ENCODE assay signal across 8 mouse cellular contexts in genomic region chr2:170220871-170221369, GRCm38 (mm10).
DNase-seq lines count a peak whose midpoint lies in the region; ATAC-seq lines count a peak whose summit lies in the region.

No protein-coding gene starts in this region.

- under 1% methylated on average over 20 of the region's 20 CpGs for WGBS in embryonic facial prominence, embryonic 14.5 days
- WGBS in heart, embryonic 13.5 days = 1% methylated on average over 20 of the region's 20 CpGs
- under 1% methylated on average over 20 of the region's 20 CpGs for whole genome bisulfite sequencing in kidney, embryonic 15.5 days
- WGBS in lung, embryonic 15.5 days = under 1% methylated on average over 19 of the region's 20 CpGs
- WGBS in neural tube, embryonic 13.5 days = under 1% methylated on average over 20 of the region's 20 CpGs

- peak; percentile 24 for ATAC-seq in embryonic facial prominence, embryonic 14.5 days (ENCODE audit: low read depth)
- ATAC-seq in heart, embryonic 13.5 days (ENCODE audit: extremely low read depth, insufficient number of reproducible peaks, low FRiP score, low TSS enrichment) = no peak
- peak; percentile 30; the same call in 1 of the 2 replicates for ATAC-seq in kidney, embryonic 15.5 days (replicated peaks; ENCODE audit: low FRiP score)
- ATAC-seq in lung, embryonic 15.5 days (ENCODE audit: borderline replicate concordance, extremely low read depth, low FRiP score, low TSS enrichment) = peak; percentile 11; the same call in 1 of the 2 replicates
- no peak for ATAC-seq in neural tube, embryonic 13.5 days (ENCODE audit: low read depth)

- peak overlapping the region; percentile 73 for H3K4me2 ChIP-seq in embryonic facial prominence, embryonic 14.5 days (ENCODE audit: low read depth, low read length)
- H3K4me2 ChIP-seq in heart, embryonic 13.5 days = peak overlapping the region; percentile 77
- peak overlapping the region; percentile 77 for H3K4me2 ChIP-seq in kidney, embryonic 15.5 days
- H3K4me2 ChIP-seq in lung, embryonic 15.5 days = peak overlapping the region; percentile 76
- H3K4me2 ChIP-seq in neural tube, embryonic 13.5 days = peak overlapping the region; percentile 60

- peak overlapping the region; percentile 35 for H3K4me3 ChIP-seq in embryonic facial prominence, embryonic 14.5 days (ENCODE audit: low read depth, low read length)
- H3K4me3 ChIP-seq in heart, embryonic 13.5 days = peak overlapping the region; percentile 54
- H3K4me3 ChIP-seq in kidney, embryonic 15.5 days (replicated peaks) = peak overlapping the region; percentile 42
- peak overlapping the region; percentile 37 for H3K4me3 ChIP-seq in lung, embryonic 15.5 days
- H3K4me3 ChIP-seq in neural tube, embryonic 13.5 days = peak overlapping the region; percentile 35

- peak; percentile 90 for DNase-seq in 416B (ENCODE audit: low read depth)
- DNase-seq in T-cell, adult 2 months (ENCODE audit: low spot score) = peak; percentile 69
- DNase-seq in embryonic facial prominence, embryonic 14.5 days (ENCODE audit: low spot score) = peak; percentile 85
- peak; percentile 58 for DNase-seq in yolk sac, embryonic 10.5 days (ENCODE audit: low spot score)

- peak overlapping the region; percentile 89 for H3K27ac ChIP-seq in embryonic facial prominence, embryonic 14.5 days (replicated peaks; ENCODE audit: low read depth, low read length)
- peak overlapping the region; percentile 80 for H3K27ac ChIP-seq in heart, embryonic 13.5 days (replicated peaks)
- peak overlapping the region; percentile 91 for H3K27ac ChIP-seq in kidney, embryonic 15.5 days
- H3K27ac ChIP-seq in lung, embryonic 15.5 days = peak overlapping the region; percentile 89
- peak overlapping the region; percentile 94 for H3K27ac ChIP-seq in neural tube, embryonic 13.5 days (replicated peaks)

- no peaks in the 10 kb centered on the region for H3K36me3 ChIP-seq in embryonic facial prominence, embryonic 14.5 days (ENCODE audit: control insufficient read depth, insufficient read depth, low read length)
- no peaks in the 10 kb centered on the region for H3K36me3 ChIP-seq in heart, embryonic 13.5 days
- H3K36me3 ChIP-seq in kidney, embryonic 15.5 days = no peaks in the 10 kb centered on the region
- H3K36me3 ChIP-seq in lung, embryonic 15.5 days = no peaks in the 10 kb centered on the region
- no peaks in the 10 kb centered on the region for H3K36me3 ChIP-seq in neural tube, embryonic 13.5 days

- peak overlapping the region; percentile 45 for H3K9ac ChIP-seq in embryonic facial prominence, embryonic 14.5 days (ENCODE audit: low read depth, low read length)
- H3K9ac ChIP-seq in heart, embryonic 13.5 days = peak overlapping the region; percentile 79
- H3K9ac ChIP-seq in kidney, embryonic 15.5 days = peak overlapping the region; percentile 42
- peak overlapping the region; percentile 34; the same call in 1 of the 2 replicates for H3K9ac ChIP-seq in lung, embryonic 15.5 days
- H3K9ac ChIP-seq in neural tube, embryonic 13.5 days = peak overlapping the region; percentile 66

- H3K4me1 ChIP-seq in embryonic facial prominence, embryonic 14.5 days (ENCODE audit: control insufficient read depth, insufficient read depth, low read length) = peaks cover 15% of the 10 kb centered on the region
- peaks cover 59% of the 10 kb centered on the region for H3K4me1 ChIP-seq in heart, embryonic 13.5 days
- H3K4me1 ChIP-seq in kidney, embryonic 15.5 days = peaks cover 58% of the 10 kb centered on the region
- H3K4me1 ChIP-seq in lung, embryonic 15.5 days = peaks cover 58% of the 10 kb centered on the region
- peaks cover 65% of the 10 kb centered on the region for H3K4me1 ChIP-seq in neural tube, embryonic 13.5 days (replicated peaks)

- H3K9me3 ChIP-seq in embryonic facial prominence, embryonic 14.5 days (ENCODE audit: control insufficient read depth, low read length) = no peaks in the 10 kb centered on the region
- no peaks in the 10 kb centered on the region for H3K9me3 ChIP-seq in heart, embryonic 13.5 days
- H3K9me3 ChIP-seq in kidney, embryonic 15.5 days (replicated peaks) = no peaks in the 10 kb centered on the region
- no peaks in the 10 kb centered on the region for H3K9me3 ChIP-seq in lung, embryonic 15.5 days
- no peaks in the 10 kb centered on the region for H3K9me3 ChIP-seq in neural tube, embryonic 13.5 days

- no peaks in the 10 kb centered on the region for H3K27me3 ChIP-seq in embryonic facial prominence, embryonic 14.5 days (replicated peaks; ENCODE audit: control insufficient read depth, insufficient read depth, low read length)
- no peaks in the 10 kb centered on the region for H3K27me3 ChIP-seq in heart, embryonic 13.5 days (replicated peaks)
- H3K27me3 ChIP-seq in kidney, embryonic 15.5 days = no peaks in the 10 kb centered on the region
- no peaks in the 10 kb centered on the region for H3K27me3 ChIP-seq in lung, embryonic 15.5 days
- H3K27me3 ChIP-seq in neural tube, embryonic 13.5 days = no peaks in the 10 kb centered on the region

Comparison
In these comparisons a context has a peak if more than half of its experiments do, and no peak if none do; other contexts are left out.
1. ATAC-seq: peak in embryonic facial prominence, embryonic 14.5 days (single experiment), kidney, embryonic 15.5 days (single experiment) and lung, embryonic 15.5 days (single experiment); none in heart, embryonic 13.5 days (single experiment) and neural tube, embryonic 13.5 days (single experiment).
2. Peak in every context shown above with its lines, with median percentiles within 50 percentile points of each other: DNase-seq, H3K27ac ChIP-seq, H3K4me2 ChIP-seq, H3K4me3 ChIP-seq and H3K9ac ChIP-seq.